ENCODE assay signal across 26 mouse cellular contexts in the genomic region with DNA sequence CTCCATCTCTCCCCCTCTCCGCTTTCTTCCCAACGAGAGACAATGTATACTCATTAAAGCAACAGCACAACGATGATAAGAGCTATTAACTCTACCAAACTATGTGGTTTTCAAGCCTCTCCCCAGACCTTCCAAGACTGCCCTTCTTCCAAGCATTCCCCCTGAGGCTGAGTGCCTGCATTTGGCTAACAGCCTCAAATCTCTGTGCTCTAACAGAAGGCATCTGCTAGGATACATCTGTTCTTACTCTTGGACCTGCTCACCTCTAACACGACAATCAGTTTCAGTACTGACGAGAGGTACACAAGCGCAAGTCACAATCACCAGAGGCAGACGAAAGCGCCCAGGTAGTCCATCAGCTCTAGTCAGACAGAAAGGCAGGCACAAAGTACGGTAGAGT. TPM values are rescaled to one million over a fixed set of nuclear protein-coding genes. Genes with fewer than 3 reads are reported as not detected.
A peak's percentile ranks its signal among the peaks of the same experiment; 100 is the strongest.
DNase-seq lines count a peak whose midpoint lies in the region; ATAC-seq and TF ChIP-seq lines count a peak whose summit lies in the region.
"Had no signal": no experiment of that assay in that cellular context is flagged by ENCODE, and none has a peak within 500 bp of the region (broad histone marks: within the 10 kb centered on the region; RNA-seq: fewer than 3 reads in every experiment).

No protein-coding gene starts in this region.

- ATAC-seq in heart, embryonic 12.5 days (ENCODE audit: insufficient number of reproducible peaks, low FRiP score): no peak
- ATAC-seq in hindbrain, postnatal 0 days: no peak
- ATAC-seq in hindbrain, embryonic 14.5 days (ENCODE audit: low FRiP score): no peak
- ATAC-seq: hindbrain, embryonic 16.5 days; liver, postnatal 0 days; lung, postnatal 0 days had no signal

- TF ChIP-seq CTCF in hindbrain, postnatal 0 days (IDR thresholded peaks at IDR 0.05; ENCODE audit: low read depth): no peak
- TF ChIP-seq CTCF in CH12.LX (conservative IDR thresholded peaks at IDR 0.05 in 1 of 2, IDR thresholded peaks at IDR 0.05 in 1 of 2; ENCODE audit: low read depth in 2 of 2, low read length in 2 of 2): no peak

- dilution Hi-C loops in CH12.LX (cut with MboI; ENCODE audit: extremely low pct_ligation_motif_present, extremely low pct_unique_long_range_greater_than_20kb, low sequenced_read_pairs): no loop called here

- TF ChIP-seq POLR2A in CH12.LX (IDR thresholded peaks at IDR 0.05; ENCODE audit: low read depth, low read length): no peak

- no peak for DNase-seq in heart, adult 8-10 months (ENCODE audit: low spot score)
- DNase-seq in hindbrain, postnatal 0 days (ENCODE audit: low spot score): peak; percentile 8
- no peak for DNase-seq in hindbrain, embryonic 14.5 days (ENCODE audit: low spot score)
- DNase-seq in CH12.LX (ENCODE audit: extremely low read depth) (peak; percentile 39), MN1 (ENCODE audit: low spot score) (peak; percentile 54)
- no peak for DNase-seq in urinary bladder, postnatal 14 days (ENCODE audit: low spot score)
- DNase-seq: adrenal gland, postnatal 25 days; cerebellum, adult 11 months; cerebellum, postnatal 14 days; embryo, embryonic 11 days; gastrocnemius, postnatal 36 days; kidney, adult 11 months; layer of hippocampus, adult 9-11 months; liver, postnatal 0 days; right cerebral cortex, postnatal 14 days; spleen, adult 18-20 months had no signal

- H3K9ac ChIP-seq in heart, embryonic 12.5 days: 0 out of 2 replicates have a peak overlapping the region, but pooled peaks have one; percentile 9
- H3K9ac ChIP-seq in hindbrain, postnatal 0 days (replicated peaks; ENCODE audit: low read length): no peak overlapping the region
- H3K9ac ChIP-seq in hindbrain, embryonic 14.5 days: no peak overlapping the region
- peak overlapping the region; percentile 1; the same call in 1 of the 2 replicates for H3K9ac ChIP-seq in CH12.LX (ENCODE audit: insufficient read depth, low read depth)
- H3K9ac ChIP-seq: embryonic facial prominence, embryonic 13.5 days; forebrain, embryonic 12.5 days; liver, postnatal 0 days had no signal

- TF ChIP-seq RAD21 in CH12.LX (IDR thresholded peaks at IDR 0.05; ENCODE audit: low read depth, low read length): no peak

- no peaks in the 10 kb centered on the region for H3K27me3 ChIP-seq in heart, embryonic 12.5 days (replicated peaks)
- H3K27me3 ChIP-seq in hindbrain, postnatal 0 days (ENCODE audit: insufficient read depth, low read length): no peaks in the 10 kb centered on the region
- no peaks in the 10 kb centered on the region for H3K27me3 ChIP-seq in hindbrain, embryonic 14.5 days (ENCODE audit: control insufficient read depth, insufficient read depth, low read length)
- H3K27me3 ChIP-seq in CH12.LX (replicated peaks): no peaks in the 10 kb centered on the region
- H3K27me3 ChIP-seq: embryonic facial prominence, embryonic 13.5 days had no signal

- TF ChIP-seq EP300 in CH12.LX (IDR thresholded peaks at IDR 0.05; ENCODE audit: low read length): 0 out of 2 replicates have a peak, but pooled peaks have one; percentile 42

- no peak overlapping the region for H3K4me3 ChIP-seq in heart, embryonic 12.5 days
- no peak overlapping the region for H3K4me3 ChIP-seq in hindbrain, postnatal 0 days (ENCODE audit: low read length)
- H3K4me3 ChIP-seq in hindbrain, embryonic 14.5 days (replicated peaks; ENCODE audit: low read length): no peak overlapping the region
- H3K4me3 ChIP-seq in CH12.LX (replicated peaks in 1 of 3; ENCODE audit: low read depth in 2 of 3, low read length in 2 of 3, poor library complexity in 1 of 3): peak overlapping the region in 2 of 3 experiments; percentile 74 to 84
- H3K4me3 ChIP-seq: embryonic facial prominence, embryonic 13.5 days; erythroblast, embryonic 14.5 days; forebrain, embryonic 12.5 days; left cerebral cortex, adult 2 months; limb, embryonic 10.5 days had no signal

- in situ Hi-C loops in CH12.LX (cut with MboI; ENCODE audit: low pct_ligation_motif_present, low pct_unique_long_range_greater_than_20kb, low sequenced_read_pairs): no loop called here

- WGBS in heart, embryonic 12.5 days: 50% methylated on average over 9 of the region's 9 CpGs
- WGBS in hindbrain, postnatal 0 days: 72% methylated on average over 9 of the region's 9 CpGs
- 71% methylated on average over 9 of the region's 9 CpGs for WGBS in hindbrain, embryonic 14.5 days

- peaks cover 74% of the 10 kb centered on the region for H3K79me2 ChIP-seq in CH12.LX (replicated peaks; ENCODE audit: control insufficient read depth, extremely low read depth, insufficient read depth, poor library complexity, severe bottlenecking)

- no peaks in the 10 kb centered on the region for H3K36me3 ChIP-seq in heart, embryonic 12.5 days
- no peaks in the 10 kb centered on the region for H3K36me3 ChIP-seq in hindbrain, postnatal 0 days (ENCODE audit: insufficient read depth, low read length)
- H3K36me3 ChIP-seq in hindbrain, embryonic 14.5 days (replicated peaks; ENCODE audit: control insufficient read depth, insufficient read depth): no peaks in the 10 kb centered on the region
- peaks cover 0 to 23% of the 10 kb centered on the region in 2 experiments for H3K36me3 ChIP-seq in CH12.LX (replicated peaks in 1 of 2; ENCODE audit: control insufficient read depth in 1 of 2, insufficient read depth in 1 of 2, low read length in 1 of 2)
- H3K36me3 ChIP-seq: forebrain, embryonic 12.5 days had no signal

- peaks cover 56% of the 10 kb centered on the region for H3K4me1 ChIP-seq in heart, embryonic 12.5 days (replicated peaks)
- peaks cover 18% of the 10 kb centered on the region for H3K4me1 ChIP-seq in hindbrain, postnatal 0 days (ENCODE audit: insufficient read depth, low read length)
- peaks cover 22% of the 10 kb centered on the region for H3K4me1 ChIP-seq in hindbrain, embryonic 14.5 days (replicated peaks; ENCODE audit: control insufficient read depth, insufficient read depth, low read length)
- peaks cover 17 to 66% of the 10 kb centered on the region in 2 experiments for H3K4me1 ChIP-seq in CH12.LX (ENCODE audit: control insufficient read depth in 1 of 2, insufficient read depth in 2 of 2)

- H3K4me2 ChIP-seq in heart, embryonic 12.5 days: peak overlapping the region; percentile 73
- no peak overlapping the region for H3K4me2 ChIP-seq in hindbrain, postnatal 0 days (ENCODE audit: low read depth, low read length)
- no peak overlapping the region for H3K4me2 ChIP-seq in hindbrain, embryonic 14.5 days (replicated peaks)
- H3K4me2 ChIP-seq in CH12.LX (ENCODE audit: insufficient read depth, low read depth, poor library complexity, severe bottlenecking): peak overlapping the region; percentile 99; the same call in 1 of the 2 replicates
- H3K4me2 ChIP-seq: forebrain, embryonic 12.5 days; midbrain, embryonic 11.5 days had no signal

- H3K9me3 ChIP-seq in heart, embryonic 12.5 days (replicated peaks): no peaks in the 10 kb centered on the region
- no peaks in the 10 kb centered on the region for H3K9me3 ChIP-seq in hindbrain, postnatal 0 days (ENCODE audit: low read length)
- no peaks in the 10 kb centered on the region for H3K9me3 ChIP-seq in hindbrain, embryonic 14.5 days (ENCODE audit: control insufficient read depth, low read length)
- no peaks in the 10 kb centered on the region for H3K9me3 ChIP-seq in CH12.LX (replicated peaks; ENCODE audit: low read length)
- H3K9me3 ChIP-seq: embryonic facial prominence, embryonic 13.5 days; forebrain, embryonic 12.5 days; limb, embryonic 10.5 days had no signal

- H3K27ac ChIP-seq in heart, embryonic 12.5 days (ENCODE audit: poor library complexity, severe bottlenecking): peak overlapping the region; percentile 24
- no peak overlapping the region for H3K27ac ChIP-seq in hindbrain, postnatal 0 days
- H3K27ac ChIP-seq in hindbrain, embryonic 14.5 days: no peak overlapping the region
- H3K27ac ChIP-seq in CH12.LX (ENCODE audit: insufficient read depth, low read depth): no peak overlapping the region
- H3K27ac ChIP-seq: embryonic facial prominence, embryonic 13.5 days; forebrain, embryonic 12.5 days; left cerebral cortex, adult 2 months; limb, embryonic 10.5 days; macrophage had no signal

TF ChIP-seq in CH12.LX, 34 proteins besides CTCF, POLR2A, EP300 and RAD21:
- TF ChIP-seq SIN3A (IDR thresholded peaks at IDR 0.05; ENCODE audit: low read length) (peak; percentile 67), BHLHE40 (IDR thresholded peaks at IDR 0.05; ENCODE audit: low read depth, low read length) (no peak), CHD2 (IDR thresholded peaks at IDR 0.05; ENCODE audit: low read length) (0 out of 2 replicates have a peak, but pooled peaks have one; percentile 13), MXI1 (IDR thresholded peaks at IDR 0.05; ENCODE audit: low read depth, low read length) (0 out of 2 replicates have a peak, but pooled peaks have one; percentile 25), POLR2AphosphoS2 (IDR thresholded peaks at IDR 0.05; ENCODE audit: low read depth, low read length) (no peak), KAT2A (IDR thresholded peaks at IDR 0.05; ENCODE audit: insufficient replicate concordance, low read length) (no peak), NELFE (IDR thresholded peaks at IDR 0.05; ENCODE audit: low read depth, low read length) (0 out of 2 replicates have a peak, but pooled peaks have one; percentile 7), CHD1 (IDR thresholded peaks at IDR 0.05; ENCODE audit: low read depth, low read length) (0 out of 2 replicates have a peak, but pooled peaks have one; percentile 53), MAFK (IDR thresholded peaks at IDR 0.05; ENCODE audit: insufficient replicate concordance, low read length) (0 out of 2 replicates have a peak, but pooled peaks have one; percentile 9), SMC3 (IDR thresholded peaks at IDR 0.05; ENCODE audit: low read depth, low read length) (no peak)

RNA-seq across cellular contexts. Expression of gene Nfkb1, which starts 3.4 kb away (rescaled TPM):
- 14.3 and 16.6 TPM in 2 replicates for polyA plus RNA-seq in heart, embryonic 12.5 days (2016; fragmentation: Nextera tagmentation; extraction: Ambion mirVana)
- 10 to 100 TPM; 30.5 to 35.1 (median 32.8) TPM for total RNA-seq in heart, adult 8-10 months (2022)
- 21.9 and 40.1 TPM in 2 replicates for total RNA-seq in hindbrain, postnatal 0 days (2014; rRNA removed)
- polyA plus RNA-seq in hindbrain, postnatal 0 days (2015; fragmentation: Nextera tagmentation; extraction: Ambion mirVana): 5.0 and 5.1 TPM in 2 replicates
- 9.1 and 10.2 TPM in 2 replicates for polyA plus RNA-seq in hindbrain, embryonic 14.5 days (2014; fragmentation: Nextera tagmentation; extraction: Ambion mirVana)
- total RNA-seq in CH12.LX (2012; rRNA removed): 256 and 271 TPM in 2 replicates
- total RNA-seq in CH12.LX (2014; rRNA removed): 351 and 369 TPM in 2 replicates
- 283 and 346 TPM in 2 replicates for polyA plus RNA-seq in CH12.LX (2012; ENCODE audit: insufficient read length, low read depth)

Comparison
In these comparisons a context has a peak if more than half of its experiments do, and no peak if none do; other contexts are left out.
1. DNase-seq: peak in hindbrain, postnatal 0 days (single experiment), CH12.LX (single experiment) and MN1 (single experiment); none in heart, adult 8-10 months (single experiment), hindbrain, embryonic 14.5 days (single experiment) and urinary bladder, postnatal 14 days (single experiment).
2. H3K4me2 ChIP-seq: peak in heart, embryonic 12.5 days (single experiment) and CH12.LX (single experiment); none in hindbrain, postnatal 0 days (single experiment) and hindbrain, embryonic 14.5 days (single experiment).
3. H3K4me3 ChIP-seq: peak in CH12.LX (2 of 3); none in heart, embryonic 12.5 days (single experiment), hindbrain, postnatal 0 days (single experiment) and hindbrain, embryonic 14.5 days (single experiment).
4. H3K9ac ChIP-seq: peak in heart, embryonic 12.5 days (single experiment) and CH12.LX (single experiment); none in hindbrain, postnatal 0 days (single experiment) and hindbrain, embryonic 14.5 days (single experiment).
5. RNA of gene Nfkb1, which starts 3.4 kb away (polyA plus RNA-seq): 283 to 346 TPM in CH12.LX; 14.3 to 16.6 TPM in heart, embryonic 12.5 days, 9.1 to 10.2 TPM in hindbrain, embryonic 14.5 days and 5.0 to 5.1 TPM in hindbrain, postnatal 0 days; every median in the first group is over 10 times any median in the second.